Mouse (Mus musculus): Measurements from ENCODE around the gene Gm20715.

DNA sequence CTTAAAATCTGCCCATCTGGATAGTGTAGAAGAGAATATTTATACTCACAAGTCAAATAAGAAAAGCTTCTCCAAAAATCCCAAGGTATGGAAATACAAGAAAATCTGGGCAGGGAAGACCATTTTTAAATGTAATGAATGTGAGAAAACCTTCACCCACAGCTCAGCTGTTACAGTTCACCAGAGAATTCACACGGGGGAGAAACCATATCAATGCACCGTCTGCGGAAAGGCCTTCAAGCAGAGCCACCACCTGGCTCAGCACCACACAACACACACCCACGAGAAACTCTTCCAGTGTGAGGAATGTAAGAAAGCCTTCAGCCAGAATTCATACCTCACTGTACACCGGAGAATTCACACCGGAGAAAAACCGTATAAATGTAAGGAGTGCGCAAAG is 31.6 kb upstream of the Gm20715 start:
- TF ChIP-seq POLR2A (IDR thresholded peaks at IDR 0.05; ENCODE audit: borderline replicate concordance, control insufficient read depth, low read depth, low read length), result no peak
- no peak for TF ChIP-seq CTCF (IDR thresholded peaks at IDR 0.05; ENCODE audit: control insufficient read depth, insufficient read depth, low read length)
